Mouse (Mus musculus) liver, adult 2 months (tissue): Measurements from ENCODE around the gene Vcp.

Experiments
- CTCF ChIP-seq: fragments of 200-500 bp; IDR thresholded peaks from 2 replicates; pipeline ENCODE4 v1.5.1; 2011; ENCODE audit warnings: low read depth, low read length, control low read depth
- POLR2A ChIP-seq: fragments of 200-500 bp; IDR thresholded peaks from 2 replicates; pipeline ENCODE4 v1.6.1; 2011; ENCODE audit warnings: low read length, control low read depth; ENCODE audit not compliant: insufficient read depth; ENCODE audit errors: extremely low read depth

GRCm38 (mm10) chr4:42969304-42969703 is 31.0 kb downstream of the Vcp start, which contains the start of gene 1700022I11Rik:
- TF ChIP-seq CTCF (no peak), POLR2A (no peak)
